Comparison of ENCODE assay signal across 7 mouse cellular contexts in the genomic region with DNA sequence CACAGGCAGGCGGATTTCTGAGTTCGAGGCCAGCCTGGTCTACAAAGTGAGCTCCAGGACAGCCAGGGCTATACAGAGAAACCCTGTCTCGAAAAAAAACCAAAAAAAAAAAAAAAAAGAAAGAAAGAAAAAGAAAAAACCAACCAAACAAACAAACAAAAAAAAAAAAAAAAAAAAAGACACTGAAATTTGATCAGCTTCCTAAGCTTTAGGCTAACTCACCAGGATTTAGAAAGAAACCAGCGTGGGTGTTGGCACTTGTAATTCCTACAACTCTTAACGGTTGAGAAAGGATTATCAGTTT. TPM values are rescaled to one million over a fixed set of nuclear protein-coding genes. Genes with fewer than 3 reads are reported as not detected.
DNase-seq lines count a peak whose midpoint lies in the region; ATAC-seq and TF ChIP-seq lines count a peak whose summit lies in the region.
"Not testable (repeated sequence)": the region's sequence is repeated elsewhere in the genome, so short reads cannot be mapped to it uniquely, and the experiment has no call there.

No protein-coding gene starts in this region.

- WGBS in embryonic facial prominence, embryonic 13.5 days: 43% methylated on average over 5 of the region's 5 CpGs
- WGBS in forebrain, postnatal 0 days: 44% methylated on average over 5 of the region's 5 CpGs
- WGBS in hindbrain, embryonic 11.5 days: 51% methylated on average over 5 of the region's 5 CpGs
- 57% methylated on average over 4 of the region's 5 CpGs for WGBS in kidney, embryonic 14.5 days
- WGBS in liver, embryonic 12.5 days (ENCODE audit: insufficient replicate concordance): 36% methylated on average over 5 of the region's 5 CpGs
- WGBS in midbrain, embryonic 11.5 days: 55% methylated on average over 5 of the region's 5 CpGs
- 56% methylated on average over 5 of the region's 5 CpGs for WGBS in neural tube, embryonic 15.5 days

- TF ChIP-seq CTCF in forebrain, postnatal 0 days (IDR thresholded peaks at IDR 0.05; ENCODE audit: low read depth): not testable (repeated sequence)

- not testable (repeated sequence) for H3K27me3 ChIP-seq in embryonic facial prominence, embryonic 13.5 days; forebrain, postnatal 0 days (ENCODE audit: insufficient read depth, low read length); hindbrain, embryonic 11.5 days (ENCODE audit: control insufficient read depth, insufficient read depth, low read length); kidney, embryonic 14.5 days (ENCODE audit: control insufficient read depth, insufficient read depth, low read length); liver, embryonic 12.5 days (replicated peaks); midbrain, embryonic 11.5 days (ENCODE audit: control insufficient read depth, insufficient read depth, low read length); neural tube, embryonic 15.5 days (replicated peaks)

- peaks cover 60% of the 10 kb centered on the region for H3K36me3 ChIP-seq in embryonic facial prominence, embryonic 13.5 days
- H3K36me3 ChIP-seq in forebrain, postnatal 0 days (ENCODE audit: insufficient read depth): peaks cover 48% of the 10 kb centered on the region
- H3K36me3 ChIP-seq in hindbrain, embryonic 11.5 days (ENCODE audit: control insufficient read depth, insufficient read depth, low read length): not testable (repeated sequence)
- peaks cover 52% of the 10 kb centered on the region for H3K36me3 ChIP-seq in kidney, embryonic 14.5 days (ENCODE audit: control insufficient read depth, insufficient read depth, low read length)
- H3K36me3 ChIP-seq in liver, embryonic 12.5 days: peaks cover 62% of the 10 kb centered on the region
- peaks cover 30% of the 10 kb centered on the region for H3K36me3 ChIP-seq in midbrain, embryonic 11.5 days (ENCODE audit: control insufficient read depth, insufficient read depth, low read length)
- H3K36me3 ChIP-seq in neural tube, embryonic 15.5 days: peaks cover 57% of the 10 kb centered on the region

- not testable (repeated sequence) for H3K9me3 ChIP-seq in embryonic facial prominence, embryonic 13.5 days; forebrain, postnatal 0 days (ENCODE audit: low read length); hindbrain, embryonic 11.5 days (ENCODE audit: control insufficient read depth, low read length); kidney, embryonic 14.5 days (ENCODE audit: control insufficient read depth, low read length); liver, embryonic 12.5 days (replicated peaks); midbrain, embryonic 11.5 days (ENCODE audit: control insufficient read depth, low read length); neural tube, embryonic 15.5 days (replicated peaks)

- not testable (repeated sequence) for ATAC-seq in embryonic facial prominence, embryonic 13.5 days (ENCODE audit: insufficient number of reproducible peaks, insufficient read depth, low FRiP score, low TSS enrichment, low read depth); forebrain, postnatal 0 days; hindbrain, embryonic 11.5 days (ENCODE audit: low FRiP score); kidney, embryonic 14.5 days (ENCODE audit: low FRiP score, low TSS enrichment); liver, embryonic 12.5 days; midbrain, embryonic 11.5 days (ENCODE audit: low FRiP score); neural tube, embryonic 15.5 days (ENCODE audit: low FRiP score)

- DNase-seq in forebrain, postnatal 0 days; hindbrain, embryonic 11.5 days (ENCODE audit: low spot score); midbrain, embryonic 11.5 days (ENCODE audit: low spot score, missing footprints): not testable (repeated sequence)

- peak overlapping the region; percentile 74 for H3K4me2 ChIP-seq in embryonic facial prominence, embryonic 13.5 days
- H3K4me2 ChIP-seq in forebrain, postnatal 0 days (ENCODE audit: low read depth): peak overlapping the region; percentile 60
- peak overlapping the region; percentile 22; the same call in 1 of the 2 replicates for H3K4me2 ChIP-seq in hindbrain, embryonic 11.5 days (replicated peaks; ENCODE audit: low read depth, low read length)
- not testable (repeated sequence) for H3K4me2 ChIP-seq in kidney, embryonic 14.5 days (replicated peaks; ENCODE audit: low read depth, low read length)
- H3K4me2 ChIP-seq in liver, embryonic 12.5 days: peak overlapping the region; percentile 87
- peak overlapping the region; percentile 69 for H3K4me2 ChIP-seq in midbrain, embryonic 11.5 days
- H3K4me2 ChIP-seq in neural tube, embryonic 15.5 days: peak overlapping the region; percentile 82

- H3K4me3 ChIP-seq in embryonic facial prominence, embryonic 13.5 days: peak overlapping the region; percentile 69; the same call in 1 of the 2 replicates
- not testable (repeated sequence) for H3K4me3 ChIP-seq in forebrain, postnatal 0 days (ENCODE audit: low read depth, low read length); hindbrain, embryonic 11.5 days (ENCODE audit: low read depth, low read length); midbrain, embryonic 11.5 days (ENCODE audit: low read depth, low read length)
- peak overlapping the region; percentile 63; the same call in 1 of the 2 replicates for H3K4me3 ChIP-seq in kidney, embryonic 14.5 days (ENCODE audit: low read length)
- peak overlapping the region; percentile 69; the same call in 1 of the 2 replicates for H3K4me3 ChIP-seq in liver, embryonic 12.5 days
- peak overlapping the region; percentile 69; the same call in 1 of the 2 replicates for H3K4me3 ChIP-seq in neural tube, embryonic 15.5 days (replicated peaks)

- peaks cover 17% of the 10 kb centered on the region for H3K4me1 ChIP-seq in embryonic facial prominence, embryonic 13.5 days
- peaks cover 12% of the 10 kb centered on the region for H3K4me1 ChIP-seq in forebrain, postnatal 0 days (ENCODE audit: insufficient read depth)
- not testable (repeated sequence) for H3K4me1 ChIP-seq in hindbrain, embryonic 11.5 days (replicated peaks; ENCODE audit: control insufficient read depth, insufficient read depth, low read length); kidney, embryonic 14.5 days (ENCODE audit: control insufficient read depth, insufficient read depth, low read length); midbrain, embryonic 11.5 days (ENCODE audit: control insufficient read depth, insufficient read depth, low read length)
- H3K4me1 ChIP-seq in liver, embryonic 12.5 days: peaks cover 25% of the 10 kb centered on the region
- peaks cover 24% of the 10 kb centered on the region for H3K4me1 ChIP-seq in neural tube, embryonic 15.5 days

- not testable (repeated sequence) for H3K9ac ChIP-seq in embryonic facial prominence, embryonic 13.5 days; forebrain, postnatal 0 days; hindbrain, embryonic 11.5 days (ENCODE audit: low read depth, low read length); kidney, embryonic 14.5 days (ENCODE audit: low read depth, low read length); midbrain, embryonic 11.5 days (ENCODE audit: low read length); neural tube, embryonic 15.5 days (replicated peaks)
- H3K9ac ChIP-seq in liver, embryonic 12.5 days: 0 out of 2 replicates have a peak overlapping the region, but pooled peaks have one; percentile 8

- peak overlapping the region; percentile 74; the same call in 1 of the 2 replicates for H3K27ac ChIP-seq in embryonic facial prominence, embryonic 13.5 days
- H3K27ac ChIP-seq in forebrain, postnatal 0 days (ENCODE audit: low read depth, low read length): peak overlapping the region; percentile 90; the same call in 1 of the 2 replicates
- H3K27ac ChIP-seq in hindbrain, embryonic 11.5 days (ENCODE audit: low read depth, low read length); kidney, embryonic 14.5 days (ENCODE audit: low read depth, low read length); midbrain, embryonic 11.5 days (ENCODE audit: low read depth, low read length): not testable (repeated sequence)
- H3K27ac ChIP-seq in liver, embryonic 12.5 days: peak overlapping the region; percentile 74
- peak overlapping the region; percentile 96 for H3K27ac ChIP-seq in neural tube, embryonic 15.5 days (replicated peaks)

RNA-seq across cellular contexts. Expression of a gene that starts 0.5 kb away (rescaled TPM):
- polyA plus RNA-seq in embryonic facial prominence, embryonic 13.5 days (2015; fragmentation: Nextera tagmentation; extraction: Ambion mirVana): 15.6 and 17.2 TPM in 2 replicates
- total RNA-seq in forebrain, postnatal 0 days (2014; rRNA removed): 25.2 and 38.9 TPM in 2 replicates
- 3.5 and 7.0 TPM in 2 replicates for polyA plus RNA-seq in forebrain, postnatal 0 days (2015; fragmentation: Nextera tagmentation; extraction: Ambion mirVana)
- polyA plus RNA-seq in hindbrain, embryonic 11.5 days (2014; fragmentation: Nextera tagmentation; extraction: Ambion mirVana): 10.1 and 11.7 TPM in 2 replicates
- polyA plus RNA-seq in kidney, embryonic 14.5 days (2014; fragmentation: Nextera tagmentation; extraction: Ambion mirVana): 15.1 and 15.9 TPM in 2 replicates
- 5.1 and 5.6 TPM in 2 replicates for polyA plus RNA-seq in liver, embryonic 12.5 days (2016; fragmentation: Nextera tagmentation; extraction: Ambion mirVana)
- 10.1 and 10.9 TPM in 2 replicates for polyA plus RNA-seq in midbrain, embryonic 11.5 days (2014; fragmentation: Nextera tagmentation; extraction: Ambion mirVana)
- polyA plus RNA-seq in neural tube, embryonic 15.5 days (2015; fragmentation: Nextera tagmentation; extraction: Ambion mirVana): 11.6 and 14.6 TPM in 2 replicates

RNA-seq across cellular contexts. Expression of a gene that starts 16.0 kb away (rescaled TPM):
- polyA plus RNA-seq in embryonic facial prominence, embryonic 13.5 days (2015; fragmentation: Nextera tagmentation; extraction: Ambion mirVana): 49.0 and 53.1 TPM in 2 replicates
- total RNA-seq in forebrain, postnatal 0 days (2014; rRNA removed): 49.2 and 69.4 TPM in 2 replicates
- 35.2 and 50.1 TPM in 2 replicates for polyA plus RNA-seq in forebrain, postnatal 0 days (2015; fragmentation: Nextera tagmentation; extraction: Ambion mirVana)
- 23.4 and 30.4 TPM in 2 replicates for polyA plus RNA-seq in hindbrain, embryonic 11.5 days (2014; fragmentation: Nextera tagmentation; extraction: Ambion mirVana)
- polyA plus RNA-seq in kidney, embryonic 14.5 days (2014; fragmentation: Nextera tagmentation; extraction: Ambion mirVana): 17.8 and 27.8 TPM in 2 replicates
- polyA plus RNA-seq in liver, embryonic 12.5 days (2016; fragmentation: Nextera tagmentation; extraction: Ambion mirVana): 17.1 and 17.3 TPM in 2 replicates
- 28.8 and 30.4 TPM in 2 replicates for polyA plus RNA-seq in midbrain, embryonic 11.5 days (2014; fragmentation: Nextera tagmentation; extraction: Ambion mirVana)
- polyA plus RNA-seq in neural tube, embryonic 15.5 days (2015; fragmentation: Nextera tagmentation; extraction: Ambion mirVana): 58.2 and 59.0 TPM in 2 replicates

RNA-seq across cellular contexts. Expression of a gene that starts 18.1 kb away (rescaled TPM):
- 21.6 and 29.0 TPM in 2 replicates for polyA plus RNA-seq in embryonic facial prominence, embryonic 13.5 days (2015; fragmentation: Nextera tagmentation; extraction: Ambion mirVana)
- total RNA-seq in forebrain, postnatal 0 days (2014; rRNA removed): 33.2 and 44.4 TPM in 2 replicates
- polyA plus RNA-seq in forebrain, postnatal 0 days (2015; fragmentation: Nextera tagmentation; extraction: Ambion mirVana): 14.6 and 16.7 TPM in 2 replicates
- polyA plus RNA-seq in hindbrain, embryonic 11.5 days (2014; fragmentation: Nextera tagmentation; extraction: Ambion mirVana): 18.4 and 25.3 TPM in 2 replicates
- 19.9 and 22.4 TPM in 2 replicates for polyA plus RNA-seq in kidney, embryonic 14.5 days (2014; fragmentation: Nextera tagmentation; extraction: Ambion mirVana)
- polyA plus RNA-seq in liver, embryonic 12.5 days (2016; fragmentation: Nextera tagmentation; extraction: Ambion mirVana): 5.1 and 6.8 TPM in 2 replicates
- 25.6 and 26.9 TPM in 2 replicates for polyA plus RNA-seq in midbrain, embryonic 11.5 days (2014; fragmentation: Nextera tagmentation; extraction: Ambion mirVana)
- polyA plus RNA-seq in neural tube, embryonic 15.5 days (2015; fragmentation: Nextera tagmentation; extraction: Ambion mirVana): 20.7 and 20.8 TPM in 2 replicates

RNA-seq across cellular contexts. Expression of a gene that starts 30.5 kb away (rescaled TPM):
- polyA plus RNA-seq in embryonic facial prominence, embryonic 13.5 days (2015; fragmentation: Nextera tagmentation; extraction: Ambion mirVana): 121 and 130 TPM in 2 replicates
- total RNA-seq in forebrain, postnatal 0 days (2014; rRNA removed): 12.2 and 17.1 TPM in 2 replicates
- 19.0 and 23.9 TPM in 2 replicates for polyA plus RNA-seq in forebrain, postnatal 0 days (2015; fragmentation: Nextera tagmentation; extraction: Ambion mirVana)
- polyA plus RNA-seq in hindbrain, embryonic 11.5 days (2014; fragmentation: Nextera tagmentation; extraction: Ambion mirVana): 182 and 190 TPM in 2 replicates
- polyA plus RNA-seq in kidney, embryonic 14.5 days (2014; fragmentation: Nextera tagmentation; extraction: Ambion mirVana): 140 and 158 TPM in 2 replicates
- 150 and 158 TPM in 2 replicates for polyA plus RNA-seq in liver, embryonic 12.5 days (2016; fragmentation: Nextera tagmentation; extraction: Ambion mirVana)
- 231 and 232 TPM in 2 replicates for polyA plus RNA-seq in midbrain, embryonic 11.5 days (2014; fragmentation: Nextera tagmentation; extraction: Ambion mirVana)
- polyA plus RNA-seq in neural tube, embryonic 15.5 days (2015; fragmentation: Nextera tagmentation; extraction: Ambion mirVana): 23.9 and 48.7 TPM in 2 replicates

RNA-seq across cellular contexts. Expression of a gene that starts 46.4 kb away (rescaled TPM):
- 25.3 and 28.7 TPM in 2 replicates for polyA plus RNA-seq in embryonic facial prominence, embryonic 13.5 days (2015; fragmentation: Nextera tagmentation; extraction: Ambion mirVana)
- 49.4 and 54.8 TPM in 2 replicates for total RNA-seq in forebrain, postnatal 0 days (2014; rRNA removed)
- 6.5 and 12.0 TPM in 2 replicates for polyA plus RNA-seq in forebrain, postnatal 0 days (2015; fragmentation: Nextera tagmentation; extraction: Ambion mirVana)
- polyA plus RNA-seq in hindbrain, embryonic 11.5 days (2014; fragmentation: Nextera tagmentation; extraction: Ambion mirVana): 7.7 and 9.8 TPM in 2 replicates
- polyA plus RNA-seq in kidney, embryonic 14.5 days (2014; fragmentation: Nextera tagmentation; extraction: Ambion mirVana): 11.9 and 17.2 TPM in 2 replicates
- polyA plus RNA-seq in liver, embryonic 12.5 days (2016; fragmentation: Nextera tagmentation; extraction: Ambion mirVana): 5.8 and 6.5 TPM in 2 replicates
- 5.8 and 6.9 TPM in 2 replicates for polyA plus RNA-seq in midbrain, embryonic 11.5 days (2014; fragmentation: Nextera tagmentation; extraction: Ambion mirVana)
- polyA plus RNA-seq in neural tube, embryonic 15.5 days (2015; fragmentation: Nextera tagmentation; extraction: Ambion mirVana): 25.5 and 26.9 TPM in 2 replicates
